Mouse (Mus musculus) kidney, embryonic 15.5 days (tissue): ENCODE data around the gene Prss27. TPM values are rescaled to one million over a fixed set of nuclear protein-coding genes. Genes with fewer than 3 reads are reported as not detected.

Experiments
- ATAC-seq: fragments of 200-750 bp; cut with Nextera tagmentation; replicated peaks from 2 replicates; pipeline ENCODE4 v1.8.0; 2017; ENCODE audit warnings: moderate TSS enrichment; ENCODE audit not compliant: low FRiP score
- H3K27ac ChIP-seq: fragments of 300-500 bp; sonication (generic); 2 replicates; pipeline ENCODE4 v1.5.1; 2015; ENCODE audit warnings: mild to moderate bottlenecking, inconsistent platforms
- H3K27me3 ChIP-seq: fragments of 300-500 bp; sonication (generic); 2 replicates; pipeline ENCODE4 v1.6.1; 2015; ENCODE audit warnings: inconsistent platforms
- H3K36me3 ChIP-seq: fragments of 300-500 bp; sonication (generic); 2 replicates; pipeline ENCODE4 v1.6.1; 2015; ENCODE audit warnings: inconsistent platforms
- H3K4me1 ChIP-seq: fragments of 300-500 bp; sonication (generic); 2 replicates; pipeline ENCODE4 v1.6.1; 2015; ENCODE audit warnings: inconsistent platforms
- H3K4me2 ChIP-seq: fragments of 300-500 bp; sonication (generic); 2 replicates; pipeline ENCODE4 v1.6.1; 2015; ENCODE audit warnings: moderate library complexity, mild to moderate bottlenecking, inconsistent platforms
- H3K4me3 ChIP-seq: fragments of 300-500 bp; sonication (generic); replicated peaks from 2 replicates; pipeline ENCODE4 v1.5.1; 2015; ENCODE audit warnings: mild to moderate bottlenecking, inconsistent platforms
- H3K9ac ChIP-seq: fragments of 300-500 bp; sonication (generic); 2 replicates; pipeline ENCODE4 v1.6.1; 2015; ENCODE audit warnings: mild to moderate bottlenecking, inconsistent platforms
- H3K9me3 ChIP-seq: fragments of 300-500 bp; sonication (generic); replicated peaks from 2 replicates; pipeline ENCODE4 v1.6.1; 2016; ENCODE audit warnings: inconsistent platforms
- WGBS: fragments of 180-500 bp; shearing (Covaris S2); methylation state at CpG from one replicate; pipeline ENCODE4 v1.1.7; 2015; ENCODE audit warnings: mixed read lengths; 5-methylcytosine and 5-hydroxymethylcytosine counted together
- polyA plus RNA-seq: library from polyadenylated mRNA; unstranded; fragments of >200 nt; fragmentation: Nextera tagmentation; extraction: Ambion mirVana; gene quantifications from 2 replicates; pipeline ENCODE4 v1.2.1, GENCODE M21; 2015

Prss27 gene
- polyA plus RNA-seq, 1 experiment from 2014 or later = 0.29 TPM

GRCm38 (mm10) chr17:24036954-24037353, 990 bp upstream of the Prss27 start:
- H3K27ac ChIP-seq = no peak overlapping the region
- no peaks in the 10 kb centered on the region for H3K4me1 ChIP-seq
- ATAC-seq = 0 out of 2 replicates have a peak, but pooled peaks have one; percentile 33

GRCm38 (mm10) chr17:24037360-24037759, 584 bp upstream of the Prss27 start:
- no peak overlapping the region for H3K9ac ChIP-seq
- no peaks in the 10 kb centered on the region for H3K4me1 ChIP-seq
- ATAC-seq = peak; percentile 43; the same call in 1 of the 2 replicates
- no peaks in the 10 kb centered on the region for H3K36me3 ChIP-seq
- H3K4me2 ChIP-seq = no peak overlapping the region
- no peak overlapping the region for H3K4me3 ChIP-seq
- WGBS = 78% methylated on average over 13 of the region's 13 CpGs
- H3K27me3 ChIP-seq = no peaks in the 10 kb centered on the region
- H3K27ac ChIP-seq = no peak overlapping the region
- H3K9me3 ChIP-seq = no peaks in the 10 kb centered on the region

More at GRCm38 (mm10) chr17:24036954-24037353, 990 bp upstream of the Prss27 start:
- Histone ChIP-seq H3K4me2 (no peak overlapping the region), H3K9ac (no peak overlapping the region), H3K9me3 (no peaks in the 10 kb centered on the region), H3K27me3 (no peaks in the 10 kb centered on the region), H3K36me3 (no peaks in the 10 kb centered on the region), H3K4me3 (no peak overlapping the region)
- 69% methylated on average over 6 of the region's 6 CpGs for WGBS

DNA sequence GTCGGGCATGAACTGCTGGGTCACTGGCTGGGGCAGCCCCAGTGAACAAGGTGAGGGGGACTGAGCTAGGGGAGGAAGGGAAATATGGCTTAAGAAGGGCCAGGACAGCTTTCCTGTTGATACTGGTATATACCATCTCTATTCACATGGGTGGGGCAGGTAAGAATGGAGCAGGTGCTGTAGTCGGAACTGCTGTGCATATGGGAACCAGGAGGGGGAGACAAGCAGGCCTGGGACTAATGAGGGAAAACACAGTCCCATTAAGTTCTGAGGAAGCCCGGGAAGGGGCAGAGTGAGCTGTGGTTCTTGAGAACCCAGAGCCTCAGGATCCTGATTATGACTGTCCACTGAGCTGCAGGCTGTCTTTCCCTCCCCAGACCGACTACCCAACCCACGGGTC, 6.5 kb downstream of the Prss27 start:
- no peaks in the 10 kb centered on the region for H3K27me3 ChIP-seq
- H3K4me2 ChIP-seq = no peak overlapping the region
- no peak overlapping the region for H3K9ac ChIP-seq
- H3K4me1 ChIP-seq = no peaks in the 10 kb centered on the region
- no peaks in the 10 kb centered on the region for H3K9me3 ChIP-seq
- WGBS = 47% methylated on average over 5 of the region's 5 CpGs
- ATAC-seq = no peak
- H3K36me3 ChIP-seq = peaks cover 32% of the 10 kb centered on the region
- H3K27ac ChIP-seq = no peak overlapping the region
- H3K4me3 ChIP-seq = no peak overlapping the region

GRCm38 (mm10) chr17:24045608-24046007, 7.7 kb downstream of the Prss27 start:
- H3K4me2 ChIP-seq = no peak overlapping the region
- no peak overlapping the region for H3K9ac ChIP-seq
- H3K36me3 ChIP-seq = peaks cover 41% of the 10 kb centered on the region
- no peak for ATAC-seq
- H3K27me3 ChIP-seq = no peaks in the 10 kb centered on the region
- H3K4me1 ChIP-seq = no peaks in the 10 kb centered on the region
- H3K27ac ChIP-seq = no peak overlapping the region
- WGBS = 78% methylated on average over 10 of the region's 10 CpGs
- H3K9me3 ChIP-seq = no peaks in the 10 kb centered on the region
- H3K4me3 ChIP-seq = no peak overlapping the region

- H3K27me3 ChIP-seq = no peaks in the 10 kb centered on the region
Measured at GRCm38 (mm10) chr17:24046026-24046425, 8.1 kb downstream of the Prss27 start.

GRCm38 (mm10) chr17:24048053-24048452, 10.1 kb downstream of the Prss27 start:
- no peaks in the 10 kb centered on the region for H3K4me1 ChIP-seq
- ATAC-seq = no peak
- no peak overlapping the region for H3K4me3 ChIP-seq
- H3K9ac ChIP-seq = no peak overlapping the region
- H3K4me2 ChIP-seq = no peak overlapping the region
- no peak overlapping the region for H3K27ac ChIP-seq
- WGBS = 80% methylated on average over 5 of the region's 5 CpGs
- H3K36me3 ChIP-seq = peaks cover 64% of the 10 kb centered on the region
- no peaks in the 10 kb centered on the region for H3K27me3 ChIP-seq
- no peaks in the 10 kb centered on the region for H3K9me3 ChIP-seq

More at GRCm38 (mm10) chr17:24046026-24046425, 8.1 kb downstream of the Prss27 start:
- no peaks in the 10 kb centered on the region for H3K9me3 ChIP-seq
- no peaks in the 10 kb centered on the region for H3K4me1 ChIP-seq
- WGBS = 46% methylated on average over 5 of the region's 5 CpGs
- no peak for ATAC-seq
- H3K27ac ChIP-seq = no peak overlapping the region
- no peak overlapping the region for H3K4me3 ChIP-seq
- H3K36me3 ChIP-seq = peaks cover 46% of the 10 kb centered on the region
- H3K4me2 ChIP-seq = no peak overlapping the region
- no peak overlapping the region for H3K9ac ChIP-seq

DNA sequence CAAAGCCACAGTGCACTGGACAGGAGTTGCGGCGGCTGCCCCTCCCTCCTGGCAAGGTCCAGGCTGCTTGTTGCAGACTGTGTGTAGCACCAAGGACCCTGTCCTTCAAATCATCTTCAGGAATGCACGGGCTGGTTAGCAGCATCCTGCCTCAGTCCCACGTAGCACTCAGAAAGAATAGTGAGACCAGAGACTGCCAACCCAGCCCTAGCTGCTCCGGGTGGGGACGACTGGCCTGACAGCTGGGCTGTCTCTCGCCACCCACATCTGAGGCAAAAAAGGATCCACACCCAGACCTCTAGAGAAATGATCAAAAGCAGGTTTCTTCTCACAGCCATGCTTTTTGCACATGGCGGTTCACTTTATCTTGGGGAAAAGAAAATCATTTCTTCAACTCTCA, 11.1 kb downstream of the Prss27 start:
- Histone ChIP-seq H3K4me2 (no peak overlapping the region), H3K9me3 (no peaks in the 10 kb centered on the region), H3K9ac (no peak overlapping the region), H3K27ac (no peak overlapping the region), H3K36me3 (peaks cover 74% of the 10 kb centered on the region), H3K4me1 (no peaks in the 10 kb centered on the region), H3K27me3 (no peaks in the 10 kb centered on the region), H3K4me3 (no peak overlapping the region)
- no peak for ATAC-seq
- WGBS = 94% methylated on average over 8 of the region's 8 CpGs

GRCm38 (mm10) chr17:24056636-24057625, 19.0 kb downstream of the Prss27 start:
- 0 out of 2 replicates have a peak, but pooled peaks cover 2% of the 10 kb centered on the region for H3K4me1 ChIP-seq
- H3K27me3 ChIP-seq = no peaks in the 10 kb centered on the region
- H3K36me3 ChIP-seq = peaks cover 83% of the 10 kb centered on the region
- no peak overlapping the region for H3K4me3 ChIP-seq
- H3K9me3 ChIP-seq = no peaks in the 10 kb centered on the region
- no peak overlapping the region for H3K4me2 ChIP-seq
- no peak overlapping the region for H3K9ac ChIP-seq
- WGBS = 94% methylated on average over 14 of the region's 14 CpGs
- ATAC-seq = no peak
- H3K27ac ChIP-seq = no peak overlapping the region

- H3K27ac ChIP-seq = no peak overlapping the region
- no peaks in the 10 kb centered on the region for H3K27me3 ChIP-seq
- no peaks in the 10 kb centered on the region for H3K9me3 ChIP-seq
- no peak for ATAC-seq
- 0 out of 2 replicates have a peak, but pooled peaks cover 2% of the 10 kb centered on the region for H3K4me1 ChIP-seq
- 90% methylated on average over 5 of the region's 5 CpGs for WGBS
- H3K36me3 ChIP-seq = peaks cover 75% of the 10 kb centered on the region
- no peak overlapping the region for H3K4me2 ChIP-seq
- no peak overlapping the region for H3K9ac ChIP-seq
- H3K4me3 ChIP-seq = no peak overlapping the region
Measured at GRCm38 (mm10) chr17:24057730-24058245, 19.8 kb downstream of the Prss27 start.

GRCm38 (mm10) chr17:24062459-24063155, 24.7 kb downstream of the Prss27 start:
- WGBS = 71% methylated on average over 4 of the region's 4 CpGs
- ATAC-seq = no peak
- Histone ChIP-seq H3K4me1 (0 out of 2 replicates have a peak, but pooled peaks cover 2% of the 10 kb centered on the region), H3K36me3 (peaks cover 48% of the 10 kb centered on the region), H3K9me3 (no peaks in the 10 kb centered on the region), H3K27me3 (no peaks in the 10 kb centered on the region), H3K27ac (no peak overlapping the region), H3K4me2 (no peak overlapping the region), H3K9ac (no peak overlapping the region), H3K4me3 (no peak overlapping the region)

GRCm38 (mm10) chr17:24068271-24068670, 30.3 kb downstream of the Prss27 start:
- ATAC-seq = no peak
- peaks cover 37% of the 10 kb centered on the region for H3K36me3 ChIP-seq
- 92% methylated on average over 5 of the region's 5 CpGs for WGBS

DNA sequence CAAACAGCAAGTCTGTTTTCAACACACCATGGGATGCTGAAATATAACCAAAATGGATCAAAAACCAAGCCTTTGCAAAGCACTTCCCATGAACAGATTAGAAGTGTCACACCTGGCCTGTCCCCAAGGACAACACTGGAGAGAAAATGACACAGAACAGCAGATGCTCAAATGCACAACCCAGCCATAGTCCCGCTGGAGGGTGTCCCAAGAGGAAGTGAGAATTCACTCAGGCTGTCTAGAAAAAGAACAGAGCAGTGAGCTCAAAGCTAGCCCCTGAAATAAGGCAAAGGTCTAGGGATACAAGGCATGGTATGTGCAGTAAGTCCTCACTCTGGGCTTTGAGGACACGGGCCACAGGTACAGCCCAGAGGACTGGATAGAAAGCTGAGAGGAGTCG, 31.6 kb downstream of the Prss27 start:
- Histone ChIP-seq H3K27me3 (no peaks in the 10 kb centered on the region), H3K4me1 (peaks cover 25% of the 10 kb centered on the region), H3K9ac (no peak overlapping the region), H3K4me2 (no peak overlapping the region), H3K27ac (no peak overlapping the region), H3K9me3 (no peaks in the 10 kb centered on the region), H3K4me3 (no peak overlapping the region), H3K36me3 (peaks cover 32% of the 10 kb centered on the region)
- 89% methylated on average over 3 of the region's 3 CpGs for WGBS
- ATAC-seq = no peak

More at GRCm38 (mm10) chr17:24068271-24068670, 30.3 kb downstream of the Prss27 start:
- no peak overlapping the region for H3K9ac ChIP-seq
- no peak overlapping the region for H3K4me3 ChIP-seq
- no peak overlapping the region for H3K27ac ChIP-seq
- H3K4me1 ChIP-seq = peaks cover 25% of the 10 kb centered on the region
- H3K27me3 ChIP-seq = no peaks in the 10 kb centered on the region
- no peak overlapping the region for H3K4me2 ChIP-seq
- H3K9me3 ChIP-seq = no peaks in the 10 kb centered on the region
